Mouse (Mus musculus) stomach, postnatal 0 days (tissue): ENCODE measurements at regions not wholly inside any gene's neighbourhood (a gene's known extent, or its start where the extent isn't known, plus 50 kb on each side); places are given as distances from the start of the nearest gene placed in this dataset.

ENCODE experiments used
- CTCF ChIP-seq: IDR thresholded peaks from 2 replicates; pipeline ENCODE4 v1.5.1; 2016; ENCODE audit warnings: antibody characterized with exemption, low read depth, mild to moderate bottlenecking, moderate library complexity
- EP300 ChIP-seq: optimal IDR thresholded peaks from 2 replicates; pipeline ENCODE3; 2016; ENCODE audit warnings: antibody characterized with exemption

GRCm38 (mm10) chr2:144160434-144160833 lies 110.0 kb upstream of the Mgme1 start:
- no peak for TF ChIP-seq EP300
- TF ChIP-seq CTCF: no peak
